Mouse (Mus musculus) cerebellum, adult 18-20 months (tissue): ENCODE measurements around the gene Slc26a11.

ENCODE experiments used
- DNase-seq, 2 experiments: peaks; one replicate each; pipeline ENCODE4 v3.0.0; 2021

Slc26a11 gene

GRCm38 (mm10) chr11:119402501-119403160 lies 47.3 kb downstream of the Slc26a11 start:
- no peak for DNase-seq

GRCm38 (mm10) chr11:119404627-119405026 lies 49.3 kb downstream of the Slc26a11 start:
- DNase-seq: no peak

GRCm38 (mm10) chr11:119407381-119407780 lies 52.0 kb downstream of the Slc26a11 start:
- no peak for DNase-seq

- DNase-seq: no peak
These were observed 52.6 kb downstream of the Slc26a11 start for GRCm38 (mm10) chr11:119407977-119408376.

DNA sequence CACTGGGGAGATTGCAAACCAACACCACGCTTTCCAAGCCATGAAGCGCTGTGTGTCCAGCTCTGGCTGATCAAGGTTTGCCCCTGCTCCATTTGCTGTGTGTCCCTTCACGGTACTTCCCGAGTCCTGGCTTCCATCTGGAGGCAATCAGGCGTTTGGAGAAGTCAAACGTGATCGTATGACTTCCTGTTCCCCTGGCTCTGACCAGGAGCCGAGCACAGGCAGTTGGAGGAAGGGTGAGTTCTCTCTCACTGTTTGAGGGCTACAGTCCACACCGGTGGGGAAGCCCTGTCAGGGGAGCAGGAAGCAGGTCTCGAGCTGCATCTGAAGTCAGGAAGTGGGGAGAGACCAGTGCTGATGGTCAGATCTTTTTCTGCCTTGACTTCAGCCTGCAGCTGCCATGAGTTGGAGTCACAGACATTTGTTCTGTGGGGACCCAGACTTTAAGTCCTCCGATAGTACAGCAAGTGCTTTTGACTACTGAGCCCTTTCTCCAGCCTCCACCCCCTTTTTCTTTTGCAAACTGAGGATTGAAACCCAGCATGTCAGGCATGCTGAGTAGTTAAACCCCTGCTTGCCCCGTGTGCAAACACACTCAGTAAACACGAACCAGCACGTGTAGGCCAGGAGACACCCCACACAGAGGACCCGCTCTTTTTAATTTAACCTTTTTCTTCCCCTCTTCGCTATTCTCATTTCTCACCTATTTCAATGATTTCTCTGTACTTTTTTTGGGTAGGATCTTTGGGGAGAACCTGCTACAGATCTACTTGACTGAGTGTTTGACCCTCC lies 64.2 kb downstream of the Slc26a11 start:
- DNase-seq: no peak

- DNase-seq: no peak
These were observed 65.1 kb downstream of the Slc26a11 start for GRCm38 (mm10) chr11:119420426-119420825.

DNA sequence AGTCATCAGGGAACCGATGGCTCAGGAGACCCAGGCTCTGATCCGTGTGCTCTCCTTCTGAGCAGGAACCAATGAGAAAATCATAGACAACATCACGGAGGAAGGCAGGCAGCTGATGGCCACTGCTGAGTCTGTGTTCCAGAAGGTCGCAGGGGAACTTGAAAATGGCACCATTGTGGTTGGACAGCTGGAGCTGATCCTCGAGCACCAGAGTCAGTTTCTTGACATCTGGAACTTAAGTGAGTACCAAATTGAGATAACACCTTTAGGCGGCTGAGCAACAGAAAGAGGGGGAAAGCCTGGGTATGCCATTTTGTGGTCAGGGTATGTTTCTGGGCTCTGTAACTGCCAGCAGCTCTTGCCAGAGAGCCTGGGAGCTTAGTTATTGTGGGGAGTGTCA lies 72.1 kb downstream of the Slc26a11 start:
- DNase-seq: no peak

- DNase-seq: no peak
These were observed 72.6 kb downstream of the Slc26a11 start for GRCm38 (mm10) chr11:119427986-119428385.

- peak; percentile 9 to 11 for DNase-seq
These were observed 73.3 kb downstream of the Slc26a11 start for GRCm38 (mm10) chr11:119428649-119429136.
